Mouse (Mus musculus): Measurements from ENCODE around the gene Atrn. TPM values are rescaled to one million over a fixed set of nuclear protein-coding genes. Genes with fewer than 3 reads are reported as not detected.
A peak's percentile ranks its signal among the peaks of the same experiment; 100 is the strongest.

Atrn gene
- total and polyA plus RNA-seq, 2 experiments from 2014 or later = 11.4 to 80.3 TPM

GRCm38 (mm10) chr2:131038197-131038596, 131.9 kb downstream of the Atrn start:
- ATAC-seq (no peak), DNase-seq (no peak)
- Histone ChIP-seq H3K4me1 (ENCODE audit: insufficient read depth) (peaks cover 7% of the 10 kb centered on the region; the same call in 1 of the 2 replicates), H3K27ac (ENCODE audit: low read depth, low read length) (no peak overlapping the region), H3K4me2 (ENCODE audit: low read depth) (no peak overlapping the region), H3K4me3 (ENCODE audit: low read depth, low read length) (no peak overlapping the region), H3K9ac (no peak overlapping the region), H3K27me3 (ENCODE audit: insufficient read depth, low read length) (0 out of 2 replicates have a peak, but pooled peaks cover 3% of the 10 kb centered on the region), H3K36me3 (ENCODE audit: insufficient read depth) (no peaks in the 10 kb centered on the region), H3K9me3 (ENCODE audit: low read length) (0 out of 2 replicates have a peak, but pooled peaks cover 3% of the 10 kb centered on the region)
- TF ChIP-seq CTCF (IDR thresholded peaks at IDR 0.05; ENCODE audit: low read depth) = no peak
- 94% methylated on average over 6 of the region's 6 CpGs for WGBS

- no peak for TF ChIP-seq CTCF (IDR thresholded peaks at IDR 0.05; ENCODE audit: low read depth)
- H3K9ac ChIP-seq = no peak overlapping the region
- WGBS = 86% methylated on average over 5 of the region's 5 CpGs
- peaks cover 7% of the 10 kb centered on the region; the same call in 1 of the 2 replicates for H3K4me1 ChIP-seq (ENCODE audit: insufficient read depth)
- H3K9me3 ChIP-seq (ENCODE audit: low read length) = 0 out of 2 replicates have a peak, but pooled peaks cover 3% of the 10 kb centered on the region
- no peaks in the 10 kb centered on the region for H3K36me3 ChIP-seq (ENCODE audit: insufficient read depth)
- no peak for DNase-seq
- 0 out of 2 replicates have a peak, but pooled peaks cover 3% of the 10 kb centered on the region for H3K27me3 ChIP-seq (ENCODE audit: insufficient read depth, low read length)
- H3K4me2 ChIP-seq (ENCODE audit: low read depth) = no peak overlapping the region
- H3K4me3 ChIP-seq (ENCODE audit: low read depth, low read length) = no peak overlapping the region
- H3K27ac ChIP-seq (ENCODE audit: low read depth, low read length) = no peak overlapping the region
- no peak for ATAC-seq
Observed at GRCm38 (mm10) chr2:131038675-131039074, 132.4 kb downstream of the Atrn start.

GRCm38 (mm10) chr2:131040854-131041825, 134.8 kb downstream of the Atrn start:
- 0 out of 2 replicates have a peak, but pooled peaks cover 3% of the 10 kb centered on the region for H3K27me3 ChIP-seq (ENCODE audit: insufficient read depth, low read length)
- TF ChIP-seq CTCF (IDR thresholded peaks at IDR 0.05; ENCODE audit: low read depth) = no peak
- H3K9ac ChIP-seq = peak overlapping the region; percentile 83
- peak; percentile 93 for ATAC-seq
- no peaks in the 10 kb centered on the region for H3K9me3 ChIP-seq (ENCODE audit: low read length)
- 3% methylated on average over 113 of the region's 115 CpGs for WGBS
- DNase-seq = peak; percentile 87
- H3K4me3 ChIP-seq (ENCODE audit: low read depth, low read length) = peak overlapping the region; percentile 59
- H3K4me1 ChIP-seq (ENCODE audit: insufficient read depth) = peaks cover 7% of the 10 kb centered on the region; the same call in 1 of the 2 replicates
- peak overlapping the region; percentile 86 for H3K4me2 ChIP-seq (ENCODE audit: low read depth)
- no peaks in the 10 kb centered on the region for H3K36me3 ChIP-seq (ENCODE audit: insufficient read depth)
- peak overlapping the region; percentile 82 for H3K27ac ChIP-seq (ENCODE audit: low read depth, low read length)

GRCm38 (mm10) chr2:131042988-131043387, 136.7 kb downstream of the Atrn start, which contains the start of gene Gfra4:
Gene Gfra4, minus strand, starts transcription at chr2:131043088.
- no peaks in the 10 kb centered on the region for H3K36me3 ChIP-seq (ENCODE audit: insufficient read depth)
- WGBS = 67% methylated on average over 2 of the region's 2 CpGs
- no peak within 1 kb of the TSS for H3K4me3 ChIP-seq (ENCODE audit: low read depth, low read length)
- H3K4me2 ChIP-seq (ENCODE audit: low read depth) = peak within 1 kb of the TSS; percentile 86
- 0 out of 2 replicates have a peak, but pooled peaks cover 3% of the 10 kb centered on the region for H3K27me3 ChIP-seq (ENCODE audit: insufficient read depth, low read length)
- peak within 1 kb of the TSS; percentile 83 for H3K9ac ChIP-seq
- TF ChIP-seq CTCF (IDR thresholded peaks at IDR 0.05; ENCODE audit: low read depth) = no peak
- no peaks in the 10 kb centered on the region for H3K9me3 ChIP-seq (ENCODE audit: low read length)
- peak within 1 kb of the TSS; percentile 82; the same call in 1 of the 2 replicates for H3K27ac ChIP-seq (ENCODE audit: low read depth, low read length)
- DNase-seq = no peak
- no peak for ATAC-seq
- peaks cover 7% of the 10 kb centered on the region; the same call in 1 of the 2 replicates for H3K4me1 ChIP-seq (ENCODE audit: insufficient read depth)

- Histone ChIP-seq H3K4me3 (ENCODE audit: low read depth, low read length) (no peak overlapping the region), H3K36me3 (ENCODE audit: insufficient read depth) (no peaks in the 10 kb centered on the region), H3K4me2 (ENCODE audit: low read depth) (no peak overlapping the region), H3K27ac (ENCODE audit: low read depth, low read length) (no peak overlapping the region), H3K27me3 (ENCODE audit: insufficient read depth, low read length) (0 out of 2 replicates have a peak, but pooled peaks cover 3% of the 10 kb centered on the region), H3K4me1 (ENCODE audit: insufficient read depth) (peaks cover 7% of the 10 kb centered on the region; the same call in 1 of the 2 replicates), H3K9ac (no peak overlapping the region), H3K9me3 (ENCODE audit: low read length) (no peaks in the 10 kb centered on the region)
- DNase-seq (no peak), ATAC-seq (no peak)
- peak; percentile 21; the same call in 1 of the 2 replicates for TF ChIP-seq CTCF (IDR thresholded peaks at IDR 0.05; ENCODE audit: low read depth)
- 13% methylated on average over 7 of the region's 7 CpGs for WGBS
Observed at GRCm38 (mm10) chr2:131044354-131044852, 138.1 kb downstream of the Atrn start.

- H3K36me3 ChIP-seq (ENCODE audit: insufficient read depth) = no peaks in the 10 kb centered on the region
- H3K4me1 ChIP-seq (ENCODE audit: insufficient read depth) = peaks cover 7% of the 10 kb centered on the region; the same call in 1 of the 2 replicates
- H3K4me3 ChIP-seq (ENCODE audit: low read depth, low read length) = no peak overlapping the region
- no peak for TF ChIP-seq CTCF (IDR thresholded peaks at IDR 0.05; ENCODE audit: low read depth)
- no peak overlapping the region for H3K9ac ChIP-seq
- 76% methylated on average over 9 of the region's 9 CpGs for WGBS
- no peak overlapping the region for H3K4me2 ChIP-seq (ENCODE audit: low read depth)
- H3K27me3 ChIP-seq (ENCODE audit: insufficient read depth, low read length) = 0 out of 2 replicates have a peak, but pooled peaks cover 3% of the 10 kb centered on the region
- ATAC-seq (no peak), DNase-seq (no peak)
- no peak overlapping the region for H3K27ac ChIP-seq (ENCODE audit: low read depth, low read length)
- no peaks in the 10 kb centered on the region for H3K9me3 ChIP-seq (ENCODE audit: low read length)
Observed at GRCm38 (mm10) chr2:131044989-131045720, 138.9 kb downstream of the Atrn start.
